Mouse (Mus musculus): ENCODE data around the gene Nckap5. TPM values are rescaled to one million over a fixed set of nuclear protein-coding genes. Genes with fewer than 3 reads are reported as not detected.

Nckap5 gene
- total RNA-seq, 1 experiment = 0.18 TPM

DNA sequence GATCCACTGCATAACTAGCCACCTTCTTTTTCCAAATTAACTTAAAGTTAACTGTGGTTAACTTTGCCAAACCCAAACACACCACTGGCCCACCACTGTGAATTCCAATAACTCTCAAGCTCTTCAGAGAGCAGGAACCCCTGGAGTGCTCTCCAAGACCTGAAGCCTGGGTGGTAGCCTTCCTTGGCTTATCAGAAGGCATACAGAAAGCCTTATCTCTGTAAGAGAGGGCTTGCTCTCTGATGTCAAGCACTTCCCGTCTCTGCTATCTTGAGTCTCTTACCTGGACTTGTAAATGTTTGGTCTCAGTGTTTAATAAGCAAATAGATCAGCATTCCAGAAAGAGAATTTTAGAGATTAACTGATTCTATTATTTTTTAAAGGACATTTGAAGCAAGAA, 2.3 kb upstream of the Nckap5 start:
- Histone ChIP-seq H3K9me3 (ENCODE audit: control insufficient read depth, insufficient read depth, low read depth, low read length) (no peaks in the 10 kb centered on the region), H3K36me3 (ENCODE audit: control insufficient read depth, insufficient read depth, low read length, poor library complexity, severe bottlenecking) (no peaks in the 10 kb centered on the region), H3K4me3 (ENCODE audit: insufficient read depth in 1 of 2, low read depth in 1 of 2, low read length in 2 of 2, poor library complexity in 1 of 2, severe bottlenecking in 1 of 2) (no peak overlapping the region), H3K4me1 (ENCODE audit: control insufficient read depth in 2 of 2, insufficient read depth in 2 of 2, low read length in 2 of 2, poor library complexity in 1 of 2) (peaks cover 0 to 6% of the 10 kb centered on the region in 2 experiments; a peak in 2 of 4 replicates), H3K27ac (ENCODE audit: insufficient read depth, low read depth, low read length, poor library complexity, severe bottlenecking) (no peak overlapping the region), H3K9ac (ENCODE audit: insufficient read depth, low read depth, low read length, poor library complexity, severe bottlenecking) (no peak overlapping the region)
- DNase-seq (ENCODE audit: low read depth, low spot score) = no peak
- in situ Hi-C loops (cut with MboI; ENCODE audit: low sequenced_read_pairs in 2 of 2, unreplicated experiment in 2 of 2) = no loop called here
- TF ChIP-seq ZNF384 (IDR thresholded peaks at IDR 0.05; ENCODE audit: low read depth, low read length) (no peak), ZC3H11A (IDR thresholded peaks at IDR 0.05; ENCODE audit: borderline replicate concordance, low read depth, low read length) (no peak), CHD2 (IDR thresholded peaks at IDR 0.05; ENCODE audit: low read depth, low read length) (no peak), HCFC1 (IDR thresholded peaks at IDR 0.05; ENCODE audit: borderline replicate concordance, insufficient read depth, low read length) (no peak), MAFK (IDR thresholded peaks at IDR 0.05; ENCODE audit: insufficient read depth, low read depth, low read length) (no peak)

DNA sequence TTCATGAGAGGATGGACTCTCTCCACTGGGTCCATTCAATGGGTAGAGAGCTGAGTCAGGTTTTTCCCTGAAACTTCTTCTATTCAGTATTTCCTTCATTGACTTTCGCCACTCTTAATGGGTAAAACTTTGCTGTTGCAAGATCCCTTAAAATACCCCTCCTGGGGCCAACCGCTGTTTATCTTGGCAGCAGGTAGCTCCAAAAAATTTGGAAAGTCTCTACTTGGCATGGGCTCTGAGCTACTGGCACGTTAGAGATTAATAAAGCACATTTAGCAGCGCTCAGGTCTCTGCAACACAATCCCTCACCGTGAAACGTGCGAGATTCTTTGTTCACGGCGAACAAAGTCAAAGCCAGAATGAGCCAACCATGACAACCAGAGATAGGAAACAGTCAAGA, 1.6 kb downstream of the Nckap5 start:
- Histone ChIP-seq H3K36me3 (ENCODE audit: control insufficient read depth, insufficient read depth, low read length, poor library complexity, severe bottlenecking) (no peaks in the 10 kb centered on the region), H3K9ac (ENCODE audit: insufficient read depth, low read depth, low read length, poor library complexity, severe bottlenecking) (no peak overlapping the region), H3K4me3 (ENCODE audit: insufficient read depth in 1 of 2, low read depth in 1 of 2, low read length in 2 of 2, poor library complexity in 1 of 2, severe bottlenecking in 1 of 2) (no peak overlapping the region), H3K9me3 (ENCODE audit: control insufficient read depth, insufficient read depth, low read depth, low read length) (no peaks in the 10 kb centered on the region), H3K27ac (ENCODE audit: insufficient read depth, low read depth, low read length, poor library complexity, severe bottlenecking) (no peak overlapping the region), H3K4me1 (ENCODE audit: control insufficient read depth in 2 of 2, insufficient read depth in 2 of 2, low read length in 2 of 2, poor library complexity in 1 of 2) (peaks cover 0 to 6% of the 10 kb centered on the region in 2 experiments; a peak in 2 of 4 replicates)
- in situ Hi-C loops (cut with MboI; ENCODE audit: low sequenced_read_pairs in 2 of 2, unreplicated experiment in 2 of 2) = no loop called here
- DNase-seq (ENCODE audit: low read depth, low spot score) = no peak
- TF ChIP-seq ZC3H11A (IDR thresholded peaks at IDR 0.05; ENCODE audit: borderline replicate concordance, low read depth, low read length) = no peak
- TF ChIP-seq CHD2 (IDR thresholded peaks at IDR 0.05; ENCODE audit: low read depth, low read length) = no peak
- no peak for TF ChIP-seq MAFK (IDR thresholded peaks at IDR 0.05; ENCODE audit: insufficient read depth, low read depth, low read length)
- no peak for TF ChIP-seq ZNF384 (IDR thresholded peaks at IDR 0.05; ENCODE audit: low read depth, low read length)
- TF ChIP-seq HCFC1 (IDR thresholded peaks at IDR 0.05; ENCODE audit: borderline replicate concordance, insufficient read depth, low read length) = no peak

DNA sequence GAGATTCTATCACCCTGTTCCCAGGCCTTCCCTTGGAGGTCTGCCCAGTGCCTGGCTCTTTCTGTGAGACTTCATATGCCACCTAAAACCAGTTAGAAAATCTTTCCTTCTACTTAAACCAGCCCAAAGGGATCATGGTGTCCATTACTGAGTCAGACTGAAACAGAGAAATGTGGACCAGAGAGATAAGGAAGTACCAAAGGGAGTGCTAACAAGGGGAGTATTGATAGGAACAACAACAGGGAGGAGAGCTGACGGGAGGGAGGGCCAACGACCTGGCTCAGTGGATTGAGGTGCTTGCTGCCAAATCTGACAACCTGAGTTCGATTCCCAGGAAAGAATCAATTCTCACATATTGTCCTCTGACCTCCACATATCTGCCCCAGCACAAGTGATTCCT, 5.8 kb downstream of the Nckap5 start:
- no peaks in the 10 kb centered on the region for H3K9me3 ChIP-seq (ENCODE audit: control insufficient read depth, insufficient read depth, low read depth, low read length)
- H3K27ac ChIP-seq (ENCODE audit: insufficient read depth, low read depth, low read length, poor library complexity, severe bottlenecking) = no peak overlapping the region
- no peak overlapping the region for H3K9ac ChIP-seq (ENCODE audit: insufficient read depth, low read depth, low read length, poor library complexity, severe bottlenecking)
- DNase-seq (ENCODE audit: low read depth, low spot score) = no peak
- no peak overlapping the region for H3K4me3 ChIP-seq (ENCODE audit: insufficient read depth in 1 of 2, low read depth in 1 of 2, low read length in 2 of 2, poor library complexity in 1 of 2, severe bottlenecking in 1 of 2)
- peaks cover 0 to under 1% of the 10 kb centered on the region in 2 experiments; a peak in 1 of 4 replicates for H3K4me1 ChIP-seq (ENCODE audit: control insufficient read depth in 2 of 2, insufficient read depth in 2 of 2, low read length in 2 of 2, poor library complexity in 1 of 2)
- no peak for TF ChIP-seq MAFK (IDR thresholded peaks at IDR 0.05; ENCODE audit: insufficient read depth, low read depth, low read length)
- no peak for TF ChIP-seq CHD2 (IDR thresholded peaks at IDR 0.05; ENCODE audit: low read depth, low read length)
- TF ChIP-seq HCFC1 (IDR thresholded peaks at IDR 0.05; ENCODE audit: borderline replicate concordance, insufficient read depth, low read length) = no peak
- TF ChIP-seq ZC3H11A (IDR thresholded peaks at IDR 0.05; ENCODE audit: borderline replicate concordance, low read depth, low read length) = no peak
- TF ChIP-seq ZNF384 (IDR thresholded peaks at IDR 0.05; ENCODE audit: low read depth, low read length) = no peak
- no peaks in the 10 kb centered on the region for H3K36me3 ChIP-seq (ENCODE audit: control insufficient read depth, insufficient read depth, low read length, poor library complexity, severe bottlenecking)
- in situ Hi-C loops (cut with MboI; ENCODE audit: low sequenced_read_pairs in 2 of 2, unreplicated experiment in 2 of 2) = no loop called here

DNA sequence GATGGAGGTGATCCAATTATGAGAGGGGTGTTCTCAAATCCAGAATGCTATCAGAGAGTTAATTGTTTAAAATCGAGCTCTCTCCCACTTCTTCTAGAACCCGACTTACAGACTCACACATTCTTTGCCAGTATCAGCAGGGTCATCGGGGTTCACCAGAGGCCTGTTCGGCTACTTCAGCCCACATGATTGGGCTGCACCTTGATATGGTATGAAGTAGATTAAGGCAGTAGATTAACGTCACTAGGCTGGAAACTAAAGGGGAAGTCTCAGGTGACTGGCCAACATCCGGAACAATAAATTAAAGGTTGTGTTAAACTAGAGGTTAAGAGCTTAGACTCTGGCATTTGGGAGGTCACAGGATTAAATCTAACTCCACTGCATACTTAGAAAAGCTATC, 8.4 kb downstream of the Nckap5 start:
- no peak for DNase-seq (ENCODE audit: low read depth, low spot score)
- Histone ChIP-seq H3K4me1 (ENCODE audit: control insufficient read depth in 2 of 2, insufficient read depth in 2 of 2, low read length in 2 of 2, poor library complexity in 1 of 2) (no peaks in the 10 kb centered on the region), H3K36me3 (ENCODE audit: control insufficient read depth, insufficient read depth, low read length, poor library complexity, severe bottlenecking) (no peaks in the 10 kb centered on the region), H3K9ac (ENCODE audit: insufficient read depth, low read depth, low read length, poor library complexity, severe bottlenecking) (no peak overlapping the region), H3K4me3 (ENCODE audit: insufficient read depth in 1 of 2, low read depth in 1 of 2, low read length in 2 of 2, poor library complexity in 1 of 2, severe bottlenecking in 1 of 2) (no peak overlapping the region), H3K27ac (ENCODE audit: insufficient read depth, low read depth, low read length, poor library complexity, severe bottlenecking) (no peak overlapping the region), H3K9me3 (ENCODE audit: control insufficient read depth, insufficient read depth, low read depth, low read length) (no peaks in the 10 kb centered on the region)
- TF ChIP-seq ZC3H11A (IDR thresholded peaks at IDR 0.05; ENCODE audit: borderline replicate concordance, low read depth, low read length) (no peak), CHD2 (IDR thresholded peaks at IDR 0.05; ENCODE audit: low read depth, low read length) (no peak), ZNF384 (IDR thresholded peaks at IDR 0.05; ENCODE audit: low read depth, low read length) (no peak), HCFC1 (IDR thresholded peaks at IDR 0.05; ENCODE audit: borderline replicate concordance, insufficient read depth, low read length) (no peak), MAFK (IDR thresholded peaks at IDR 0.05; ENCODE audit: insufficient read depth, low read depth, low read length) (no peak)
- in situ Hi-C loops (cut with MboI; ENCODE audit: low sequenced_read_pairs in 2 of 2, unreplicated experiment in 2 of 2) = no loop called here

All from ES-E14 (cell line).